Mouse (Mus musculus) lung, embryonic 16.5 days (tissue): ENCODE measurements around the gene N4bp3. TPM values are rescaled to one million over a fixed set of nuclear protein-coding genes. Genes with fewer than 3 reads are reported as not detected.
"Not testable (repeated sequence)": the region's sequence is repeated elsewhere in the genome, so short reads cannot be mapped to it uniquely, and the experiment has no call there.

Source experiments
- ATAC-seq: fragments of 200-750 bp; cut with Nextera tagmentation; 2 replicates; pipeline ENCODE4 v1.8.0; 2017; ENCODE audit warnings: low read depth, mild to moderate bottlenecking, moderate library complexity
- H3K27ac ChIP-seq: fragments of 300-500 bp; sonication (generic); 2 replicates; pipeline ENCODE4 v1.5.1; 2014; ENCODE audit warnings: mild to moderate bottlenecking, control low read depth, low read length
- H3K27me3 ChIP-seq: fragments of 300-500 bp; sonication (generic); 2 replicates; pipeline ENCODE4 v1.6.1; 2014; ENCODE audit warnings: low read depth, low read length, mixed read lengths; ENCODE audit not compliant: control insufficient read depth, insufficient read depth
- H3K36me3 ChIP-seq: fragments of 300-500 bp; sonication (generic); 2 replicates; pipeline ENCODE4 v1.6.1; 2014; ENCODE audit warnings: low read length; ENCODE audit not compliant: control insufficient read depth, insufficient read depth
- H3K4me1 ChIP-seq: fragments of 300-500 bp; sonication (generic); replicated peaks from 2 replicates; pipeline ENCODE4 v1.6.1; 2014; ENCODE audit warnings: low read length, mixed read lengths; ENCODE audit not compliant: control insufficient read depth, insufficient read depth
- H3K4me2 ChIP-seq: fragments of 300-500 bp; sonication (generic); 2 replicates; pipeline ENCODE4 v1.6.1; 2014; ENCODE audit warnings: low read depth, low read length, control low read depth
- H3K4me3 ChIP-seq: fragments of 300-500 bp; sonication (generic); 2 replicates; pipeline ENCODE4 v1.5.1; 2014; ENCODE audit warnings: mild to moderate bottlenecking, low read length, control low read depth
- H3K9ac ChIP-seq: fragments of 300-500 bp; sonication (generic); 2 replicates; pipeline ENCODE4 v1.6.1; 2014; ENCODE audit warnings: low read length, control low read depth
- H3K9me3 ChIP-seq: fragments of 300-500 bp; sonication (generic); 2 replicates; pipeline ENCODE4 v1.6.1; 2016; ENCODE audit warnings: low read length; ENCODE audit not compliant: control insufficient read depth
- WGBS: fragments of 180-500 bp; shearing (Covaris S2); extraction: QIAGEN DNeasy Blood & Tissue Kit; methylation state at CpG from one replicate; pipeline ENCODE4 v1.1.7; 2014; 5-methylcytosine and 5-hydroxymethylcytosine counted together
- polyA plus RNA-seq: library from polyadenylated mRNA; unstranded; fragments of >200 nt; fragmentation: Nextera tagmentation; extraction: Ambion mirVana; gene quantifications from 2 replicates; pipeline ENCODE4 v1.2.1, GENCODE M21; 2015

N4bp3 gene
- polyA plus RNA-seq, 1 experiment from 2014 or later, result 43.5 TPM

DNA sequence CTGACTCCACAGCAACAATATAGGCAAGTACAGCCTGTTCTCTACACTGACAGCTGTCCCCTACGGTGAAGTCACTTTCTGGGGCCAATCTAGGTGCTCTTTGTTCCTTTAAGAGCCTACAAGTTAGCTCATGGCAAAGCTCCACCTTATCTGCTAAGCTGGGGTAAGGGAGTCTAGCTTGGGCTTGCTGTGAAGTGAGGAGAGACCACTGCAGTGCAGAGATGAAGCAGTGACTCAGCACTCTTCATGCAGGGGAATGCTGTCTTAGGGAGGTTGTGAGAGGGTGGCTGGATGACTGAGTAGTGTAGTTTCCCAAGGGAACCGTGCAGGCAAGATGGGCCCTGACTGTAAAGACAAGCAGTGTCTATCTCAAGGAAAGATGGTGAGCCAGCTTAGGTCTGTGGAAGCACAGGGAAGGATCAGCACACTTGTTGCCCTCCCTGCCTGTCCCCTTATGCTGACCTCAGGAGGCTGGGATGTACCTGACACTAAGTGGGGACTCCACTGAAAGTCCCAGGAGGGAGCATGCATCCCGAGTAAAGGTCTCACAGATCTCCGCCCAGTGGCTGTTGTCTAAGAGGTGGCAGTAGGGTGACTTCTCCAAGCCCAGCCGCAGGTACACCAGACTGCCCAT, 25.3 kb downstream of the N4bp3 start:
- peaks cover 27% of the 10 kb centered on the region for H3K36me3 ChIP-seq
- no peaks in the 10 kb centered on the region for H3K9me3 ChIP-seq
- no peak overlapping the region for H3K9ac ChIP-seq
- ATAC-seq, result no peak
- H3K27me3 ChIP-seq, result no peaks in the 10 kb centered on the region
- H3K4me1 ChIP-seq, result peaks cover 9% of the 10 kb centered on the region
- H3K27ac ChIP-seq, result no peak overlapping the region
- WGBS, result 73% methylated on average over 5 of the region's 5 CpGs
- no peak overlapping the region for H3K4me2 ChIP-seq
- no peak overlapping the region for H3K4me3 ChIP-seq

DNA sequence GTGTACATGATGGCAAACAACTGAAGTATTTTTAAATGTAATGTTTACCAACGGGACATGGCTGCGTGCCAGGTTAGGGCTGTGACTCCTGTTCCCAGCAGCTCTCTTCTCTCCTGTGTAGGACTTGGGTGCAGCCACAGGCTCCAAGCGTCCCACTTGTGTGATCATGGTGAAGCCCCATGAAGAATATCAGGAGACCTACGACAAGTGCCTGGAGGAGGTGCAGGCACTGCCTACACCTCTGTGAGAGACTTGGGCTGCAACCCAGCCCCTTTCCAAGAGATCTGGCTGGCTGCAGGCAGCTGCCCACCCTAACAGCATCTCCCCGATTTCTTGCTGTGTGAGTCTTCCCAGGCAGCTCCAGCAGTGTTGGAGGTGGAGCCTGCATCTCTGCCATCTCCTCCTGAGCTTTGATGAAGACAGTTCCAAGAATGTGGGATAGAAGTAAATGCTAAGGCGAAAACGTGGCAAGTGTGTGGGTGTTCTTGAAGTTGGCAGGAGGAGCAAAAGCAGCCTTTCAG, 27.6 kb downstream of the N4bp3 start:
- no peak overlapping the region for H3K9ac ChIP-seq
- H3K27me3 ChIP-seq, result no peaks in the 10 kb centered on the region
- ATAC-seq, result no peak
- peaks cover 21% of the 10 kb centered on the region for H3K36me3 ChIP-seq
- H3K9me3 ChIP-seq, result no peaks in the 10 kb centered on the region
- peaks cover 10% of the 10 kb centered on the region for H3K4me1 ChIP-seq
- H3K27ac ChIP-seq, result no peak overlapping the region
- no peak overlapping the region for H3K4me2 ChIP-seq
- 83% methylated on average over 7 of the region's 7 CpGs for WGBS
- no peak overlapping the region for H3K4me3 ChIP-seq

DNA sequence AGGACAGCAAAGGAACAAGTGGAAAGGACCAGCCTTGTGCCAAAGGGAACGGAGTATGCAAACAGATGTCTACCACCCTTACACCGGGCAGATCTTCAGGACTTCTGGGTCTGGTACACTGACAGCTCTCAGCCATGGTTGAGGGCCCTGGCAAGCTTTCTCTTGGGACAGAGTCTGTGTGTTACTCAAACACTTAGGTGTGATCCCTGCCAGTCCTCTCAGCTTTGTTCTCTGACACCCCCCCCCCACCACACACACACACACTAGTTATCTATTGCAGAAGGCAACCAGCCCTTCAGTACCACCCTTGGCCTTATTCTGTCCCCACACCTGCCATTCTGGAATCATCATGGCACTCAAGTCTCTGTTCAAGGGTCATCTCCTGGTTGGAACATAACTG, 28.9 kb downstream of the N4bp3 start:
- Histone ChIP-seq H3K27ac (no peak overlapping the region), H3K27me3 (no peaks in the 10 kb centered on the region), H3K4me2 (no peak overlapping the region), H3K4me3 (no peak overlapping the region), H3K9ac (no peak overlapping the region), H3K9me3 (no peaks in the 10 kb centered on the region), H3K4me1 (peaks cover 10% of the 10 kb centered on the region), H3K36me3 (peaks cover 18% of the 10 kb centered on the region)
- WGBS, result 89% methylated on average over 2 of the region's 2 CpGs
- ATAC-seq, result no peak

DNA sequence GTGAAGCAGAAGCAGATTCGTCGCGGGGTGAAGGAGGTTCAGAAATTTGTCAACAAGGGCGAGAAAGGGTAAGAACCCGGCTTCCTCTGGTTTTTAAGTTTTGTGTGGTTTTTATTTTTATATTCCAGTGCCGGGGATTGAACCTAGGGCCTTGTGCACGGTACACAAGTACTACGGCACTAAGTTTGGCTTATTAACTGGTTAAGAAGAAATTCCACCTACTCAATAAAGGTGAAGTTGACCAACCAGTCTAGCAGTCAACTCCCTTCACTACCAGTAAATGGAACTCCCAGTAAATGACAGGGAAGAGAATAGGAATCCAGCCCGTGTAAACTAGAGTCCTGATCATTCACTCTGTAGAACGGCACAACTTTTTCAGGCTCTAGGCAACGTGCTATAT, 30.6 kb downstream of the N4bp3 start:
- peaks cover 17% of the 10 kb centered on the region for H3K4me1 ChIP-seq
- ATAC-seq, result no peak
- peak overlapping the region; percentile 50; the same call in 1 of the 2 replicates for H3K27ac ChIP-seq
- no peaks in the 10 kb centered on the region for H3K27me3 ChIP-seq
- WGBS, result 1% methylated on average over 11 of the region's 11 CpGs
- peak overlapping the region; percentile 88 for H3K4me3 ChIP-seq
- peak overlapping the region; percentile 83 for H3K9ac ChIP-seq
- peak overlapping the region; percentile 86 for H3K4me2 ChIP-seq
- no peaks in the 10 kb centered on the region for H3K9me3 ChIP-seq
- peaks cover 14% of the 10 kb centered on the region for H3K36me3 ChIP-seq

DNA sequence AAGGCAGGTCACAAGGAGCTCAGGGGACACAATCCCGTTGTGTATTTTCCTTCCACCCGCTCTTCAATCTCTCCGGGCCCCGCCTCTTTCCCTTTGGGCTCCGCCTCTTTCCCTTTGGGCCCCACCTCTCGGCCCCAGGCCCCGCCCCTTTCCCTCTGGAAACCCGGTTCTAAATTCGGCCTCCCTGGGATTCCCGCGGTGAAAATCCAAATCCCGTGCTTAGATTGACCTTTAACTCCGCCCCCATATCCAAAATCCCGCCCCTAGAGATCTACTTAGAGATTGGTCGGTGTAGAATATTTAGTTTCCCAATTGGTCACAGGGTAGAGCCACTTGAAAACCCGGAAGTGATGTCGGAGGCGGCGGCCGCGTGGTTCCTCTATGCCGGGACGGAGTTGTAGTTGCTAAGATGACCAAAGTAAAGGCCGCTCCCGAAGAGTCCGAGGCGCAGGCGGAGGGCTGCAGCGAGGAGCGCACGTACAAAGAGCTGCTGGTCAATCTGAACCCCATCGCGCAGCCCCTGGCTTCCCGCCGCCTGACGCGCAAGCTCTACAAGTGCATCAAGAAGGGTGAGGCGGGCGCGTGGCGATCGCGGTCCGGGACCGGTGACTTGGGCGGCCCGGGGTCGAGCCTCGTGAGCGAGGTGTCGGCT, 31.1 kb downstream of the N4bp3 start, which contains the start of gene Nhp2:
Gene Nhp2, plus strand, starts transcription at position 327 of the 652 bp plus-strand sequence.
- 0% methylated on average over 49 of the region's 51 CpGs for WGBS
- peak; percentile 92 for ATAC-seq
- Histone ChIP-seq H3K27ac (peak within 1 kb of the TSS; percentile 50; the same call in 1 of the 2 replicates), H3K4me1 (peaks cover 22% of the 10 kb centered on the region), H3K9me3 (no peaks in the 10 kb centered on the region), H3K4me2 (peak within 1 kb of the TSS; percentile 86), H3K9ac (peak within 1 kb of the TSS; percentile 83), H3K27me3 (no peaks in the 10 kb centered on the region), H3K36me3 (peaks cover 11% of the 10 kb centered on the region), H3K4me3 (peak within 1 kb of the TSS; percentile 88)

DNA sequence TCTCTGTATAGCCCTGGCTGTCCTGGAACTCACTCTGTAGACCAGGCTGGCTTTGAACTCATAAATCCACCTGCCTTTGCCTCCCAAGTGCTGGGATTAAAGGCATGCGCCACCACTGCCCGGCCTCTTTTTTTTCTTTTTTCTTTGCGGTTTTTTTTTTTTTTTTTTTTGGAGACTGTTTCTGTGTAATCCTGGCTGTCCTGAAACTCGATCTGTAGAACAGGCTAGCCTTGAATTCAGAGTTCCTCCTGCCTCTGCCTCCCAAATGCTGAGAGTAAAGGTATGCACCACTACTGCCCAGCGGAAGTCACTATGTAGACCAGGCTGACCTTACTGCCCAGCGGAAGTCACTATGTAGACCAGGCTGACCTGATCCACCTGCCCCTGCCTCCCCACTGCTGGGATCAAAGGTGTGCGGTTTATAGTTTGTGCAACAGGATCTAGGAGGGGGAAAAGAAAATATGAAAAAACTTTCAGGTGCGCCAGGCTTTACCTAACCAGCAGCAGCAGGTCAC, 31.7 kb downstream of the N4bp3 start:
- Histone ChIP-seq H3K4me2 (peak overlapping the region; percentile 86), H3K4me3 (peak overlapping the region; percentile 88), H3K27ac (no peak overlapping the region), H3K9me3 (no peaks in the 10 kb centered on the region), H3K27me3 (no peaks in the 10 kb centered on the region), H3K4me1 (peaks cover 23% of the 10 kb centered on the region), H3K36me3 (peaks cover 5% of the 10 kb centered on the region), H3K9ac (peak overlapping the region; percentile 46)
- ATAC-seq, result peak; percentile 16
- 41% methylated on average over 8 of the region's 8 CpGs for WGBS

DNA sequence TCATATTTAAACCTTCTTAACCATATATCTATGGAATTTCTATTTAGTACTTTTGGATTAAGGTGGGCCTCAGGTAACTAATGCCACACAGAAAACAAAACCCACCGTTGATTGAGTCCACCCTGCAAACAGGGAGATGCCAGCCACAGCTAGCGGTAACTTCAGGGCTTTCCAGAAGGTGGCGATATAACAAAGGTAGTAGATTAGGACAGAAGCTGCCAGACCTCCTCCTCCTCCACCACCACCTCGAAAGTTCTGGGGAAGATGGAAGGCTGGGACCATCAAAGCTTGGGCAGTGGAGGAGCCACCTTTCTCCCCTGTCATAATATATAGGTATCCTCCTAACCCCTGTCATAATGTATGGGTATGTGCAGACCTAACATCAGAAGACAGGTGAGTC, 32.9 kb downstream of the N4bp3 start:
- H3K4me3 ChIP-seq, result no peak overlapping the region
- H3K4me1 ChIP-seq, result peaks cover 23% of the 10 kb centered on the region
- no peak for ATAC-seq
- no peak overlapping the region for H3K4me2 ChIP-seq
- no peak overlapping the region for H3K27ac ChIP-seq
- H3K9me3 ChIP-seq, result no peaks in the 10 kb centered on the region
- no peak overlapping the region for H3K9ac ChIP-seq
- no peaks in the 10 kb centered on the region for H3K27me3 ChIP-seq
- WGBS, result 3% methylated on average over 4 of the region's 4 CpGs
- no peaks in the 10 kb centered on the region; the same call in 1 of the 2 replicates for H3K36me3 ChIP-seq

DNA sequence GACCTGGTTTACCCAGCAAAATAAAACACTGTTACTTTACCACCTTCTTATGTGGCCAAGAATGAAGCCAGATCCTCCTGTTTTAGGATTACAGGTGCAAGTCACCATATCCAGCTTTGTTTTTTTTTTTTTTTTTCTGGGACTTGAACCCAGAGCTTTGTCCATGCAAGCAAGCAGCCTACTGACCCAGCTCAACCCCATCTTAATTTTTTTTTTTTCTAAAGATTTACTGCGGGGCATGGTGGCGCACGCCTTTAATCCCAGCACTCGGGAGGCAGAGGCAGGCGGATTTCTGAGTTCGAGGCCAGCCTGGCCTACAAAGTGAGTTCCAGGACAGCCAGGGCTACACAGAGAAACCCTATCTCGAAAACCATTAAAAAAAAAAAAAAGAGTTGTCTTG, 34.5 kb downstream of the N4bp3 start:
- H3K36me3 ChIP-seq, H3K4me3 ChIP-seq, H3K9me3 ChIP-seq, ATAC-seq, H3K27me3 ChIP-seq: not testable (repeated sequence)
- WGBS, result 86% methylated on average over 7 of the region's 7 CpGs
- peak overlapping the region; percentile 82; the same call in 1 of the 2 replicates for H3K9ac ChIP-seq
- peak overlapping the region; percentile 89 for H3K4me2 ChIP-seq
- peaks cover 22% of the 10 kb centered on the region for H3K4me1 ChIP-seq
- peak overlapping the region; percentile 99 for H3K27ac ChIP-seq

DNA sequence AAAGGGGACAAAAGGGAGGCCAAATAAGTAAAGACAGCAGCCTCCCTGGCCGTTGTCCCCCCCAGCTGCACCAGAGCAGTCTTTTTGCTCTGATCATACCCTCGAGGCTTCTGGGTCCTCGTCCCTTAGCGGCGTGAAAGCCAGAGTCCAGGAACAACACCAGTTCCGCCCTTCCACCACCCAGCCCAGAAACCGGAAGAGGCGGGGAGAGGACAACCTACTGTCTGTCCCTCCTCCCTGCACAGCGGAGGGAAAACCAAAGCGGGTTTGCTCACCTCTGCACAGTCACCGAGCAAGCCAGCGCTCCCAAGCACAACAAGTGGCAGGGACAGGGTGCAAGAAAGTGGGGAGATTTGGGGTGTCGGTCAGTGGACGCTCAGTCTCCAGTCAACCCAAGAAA, 35.0 kb downstream of the N4bp3 start:
- H3K27ac ChIP-seq, result peak overlapping the region; percentile 99
- peaks cover 17% of the 10 kb centered on the region for H3K4me1 ChIP-seq
- peak overlapping the region; percentile 82 for H3K9ac ChIP-seq
- H3K4me3 ChIP-seq, result peak overlapping the region; percentile 55
- ATAC-seq, result peak; percentile 75
- WGBS, result 2% methylated on average over 14 of the region's 14 CpGs
- no peaks in the 10 kb centered on the region for H3K36me3 ChIP-seq
- no peaks in the 10 kb centered on the region for H3K27me3 ChIP-seq
- no peaks in the 10 kb centered on the region for H3K9me3 ChIP-seq
- peak overlapping the region; percentile 89 for H3K4me2 ChIP-seq
